Mouse (Mus musculus) right cerebral cortex, adult 18-20 months (tissue): Measurements from ENCODE around the gene Pld1.

ENCODE experiments used
- DNase-seq: peaks from one replicate; pipeline ENCODE4 v3.0.0; 2022; ENCODE audit warnings: mixed read lengths

Gene Pld1

GRCm38 (mm10) chr3:27938381-27939323, at the start of gene Pld1:
TSS of gene Pld1 (plus strand) at chr3:27938695.
- DNase-seq: peak; percentile 65

GRCm38 (mm10) chr3:27896318-27896892, 42.1 kb upstream of the Pld1 start, which contains the start of gene Tmem212:
TSS of gene Tmem212 (minus strand) at chr3:27896368.
- no peak for DNase-seq

GRCm38 (mm10) chr3:27898178-27898577, 40.3 kb upstream of the Pld1 start:
- no peak for DNase-seq

GRCm38 (mm10) chr3:27899012-27899726, 39.3 kb upstream of the Pld1 start:
- DNase-seq: no peak

- DNase-seq: no peak
These were observed 36.6 kb upstream of the Pld1 start for GRCm38 (mm10) chr3:27901846-27902245.

- no peak for DNase-seq
These were observed 33.7 kb upstream of the Pld1 start for GRCm38 (mm10) chr3:27904659-27905330.

GRCm38 (mm10) chr3:27906647-27907209, 31.8 kb upstream of the Pld1 start:
- DNase-seq: no peak

- no peak for DNase-seq
These were observed 31.2 kb upstream of the Pld1 start for GRCm38 (mm10) chr3:27907301-27907700.

- DNase-seq: no peak
These were observed 30.2 kb upstream of the Pld1 start for GRCm38 (mm10) chr3:27908316-27908715.

GRCm38 (mm10) chr3:27909016-27909415, 29.5 kb upstream of the Pld1 start:
- DNase-seq: no peak

GRCm38 (mm10) chr3:27918656-27919436, 19.6 kb upstream of the Pld1 start:
- no peak for DNase-seq

- DNase-seq: no peak
These were observed 17.1 kb upstream of the Pld1 start for GRCm38 (mm10) chr3:27921268-27922020.

- DNase-seq: no peak
These were observed 14.5 kb upstream of the Pld1 start for GRCm38 (mm10) chr3:27924037-27924436.

- DNase-seq: no peak
These were observed 9.3 kb upstream of the Pld1 start for GRCm38 (mm10) chr3:27929219-27929618.

GRCm38 (mm10) chr3:27932391-27932790, 6.1 kb upstream of the Pld1 start:
- no peak for DNase-seq

GRCm38 (mm10) chr3:27935644-27936043, 2.9 kb upstream of the Pld1 start:
- DNase-seq: no peak

GRCm38 (mm10) chr3:27936731-27937130, 1.8 kb upstream of the Pld1 start:
- no peak for DNase-seq

- DNase-seq: no peak
These were observed 1.1 kb upstream of the Pld1 start for GRCm38 (mm10) chr3:27937144-27938110.

- DNase-seq: no peak
These were observed 3.1 kb downstream of the Pld1 start for GRCm38 (mm10) chr3:27941634-27942033.

- no peak for DNase-seq
These were observed 4.5 kb downstream of the Pld1 start for GRCm38 (mm10) chr3:27942991-27943390.
